Comparison of ENCODE assay signal across 30 mouse cellular contexts in the genomic region with DNA sequence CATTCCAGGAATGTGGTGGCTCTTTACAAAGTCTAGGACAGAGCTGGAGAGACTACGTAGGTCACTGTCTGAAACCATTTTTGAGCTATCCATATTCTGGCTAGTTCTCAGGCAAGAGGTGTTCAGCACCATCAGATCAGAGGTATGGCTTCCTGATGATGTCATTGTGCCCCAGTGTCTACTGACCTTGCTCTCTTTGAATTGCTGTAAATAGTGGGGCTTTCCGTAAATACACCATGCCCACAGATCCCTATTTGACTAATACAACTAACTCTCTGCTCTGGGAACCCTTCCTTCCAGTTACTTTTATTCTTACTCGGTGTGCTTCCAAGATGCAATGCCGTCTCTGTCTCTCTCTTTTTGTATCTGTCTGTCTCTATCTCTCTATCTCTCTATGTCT.
"Had no signal": no experiment of that assay in that cellular context is flagged by ENCODE, and none has a peak within 500 bp of the region (broad histone marks: within the 10 kb centered on the region; RNA-seq: fewer than 3 reads in every experiment).

No protein-coding gene starts in this region.

- H3K36me3 ChIP-seq: limb, embryonic 10.5 days; limb, embryonic 12.5 days; limb, embryonic 13.5 days; limb, embryonic 15.5 days; liver, embryonic 12.5 days; liver, embryonic 13.5 days; liver, embryonic 15.5 days; lung, embryonic 15.5 days; midbrain, embryonic 10.5 days; midbrain, embryonic 12.5 days; midbrain, embryonic 13.5 days; neural tube, embryonic 12.5 days had no signal

- H3K9me3 ChIP-seq: limb, embryonic 10.5 days; limb, embryonic 12.5 days; limb, embryonic 13.5 days; limb, embryonic 15.5 days; liver, embryonic 12.5 days; liver, embryonic 13.5 days; liver, embryonic 15.5 days; lung, embryonic 15.5 days; megakaryocyte, embryonic 14.5 days; midbrain, embryonic 10.5 days; midbrain, embryonic 12.5 days; midbrain, embryonic 13.5 days; neural tube, embryonic 12.5 days had no signal

- H3K4me3 ChIP-seq: limb, embryonic 10.5 days; limb, embryonic 12.5 days; limb, embryonic 13.5 days; limb, embryonic 15.5 days; liver, embryonic 12.5 days; liver, embryonic 13.5 days; liver, embryonic 15.5 days; lung, embryonic 15.5 days; megakaryocyte, embryonic 14.5 days; midbrain, embryonic 10.5 days; midbrain, embryonic 12.5 days; midbrain, embryonic 13.5 days; myocyte; neural tube, embryonic 12.5 days had no signal

- DNase-seq: left cerebral cortex, postnatal 4 days; liver; liver, embryonic 13.5 days; liver, postnatal 0 days; lung, adult 18-20 months; lung, adult 2 months; lung, embryonic 14.5 days; lung, postnatal 10 days; lung, postnatal 14 days; lung, postnatal 36 days; lung, postnatal 4 days; midbrain, embryonic 14.5 days had no signal

- ATAC-seq: liver, embryonic 12.5 days; liver, postnatal 0 days; lung, postnatal 0 days; midbrain, embryonic 13.5 days; midbrain, embryonic 16.5 days had no signal

- H3K4me1 ChIP-seq: limb, embryonic 10.5 days; limb, embryonic 12.5 days; limb, embryonic 13.5 days; limb, embryonic 15.5 days; liver, embryonic 12.5 days; liver, embryonic 13.5 days; liver, embryonic 15.5 days; lung, embryonic 15.5 days; midbrain, embryonic 10.5 days; midbrain, embryonic 12.5 days; midbrain, embryonic 13.5 days; neural tube, embryonic 12.5 days had no signal

- H3K4me2 ChIP-seq: limb, embryonic 12.5 days; limb, embryonic 13.5 days; limb, embryonic 15.5 days; liver, embryonic 11.5 days; liver, embryonic 12.5 days; liver, embryonic 13.5 days; liver, embryonic 15.5 days; lung, embryonic 14.5 days; lung, embryonic 15.5 days; midbrain, embryonic 12.5 days; midbrain, embryonic 13.5 days; neural tube, embryonic 12.5 days had no signal

- H3K27ac ChIP-seq: limb, embryonic 10.5 days; limb, embryonic 12.5 days; limb, embryonic 13.5 days; limb, embryonic 15.5 days; liver, embryonic 12.5 days; liver, embryonic 13.5 days; liver, embryonic 14.5 days; liver, embryonic 15.5 days; lung, embryonic 15.5 days; macrophage; midbrain, embryonic 10.5 days; midbrain, embryonic 12.5 days; midbrain, embryonic 13.5 days; neural tube, embryonic 12.5 days had no signal

- H3K27me3 ChIP-seq: limb, embryonic 12.5 days; limb, embryonic 13.5 days; limb, embryonic 15.5 days; liver, embryonic 12.5 days; liver, embryonic 13.5 days; liver, embryonic 15.5 days; lung, embryonic 15.5 days; megakaryocyte, embryonic 14.5 days; midbrain, embryonic 12.5 days; midbrain, embryonic 13.5 days; neural tube, embryonic 12.5 days had no signal

- H3K9ac ChIP-seq: limb, embryonic 12.5 days; limb, embryonic 13.5 days; limb, embryonic 15.5 days; liver, embryonic 12.5 days; liver, embryonic 13.5 days; liver, embryonic 14.5 days; liver, embryonic 15.5 days; liver, postnatal 0 days; lung, embryonic 14.5 days; lung, embryonic 15.5 days; midbrain, embryonic 12.5 days; midbrain, embryonic 13.5 days; neural tube, embryonic 12.5 days had no signal
